Mouse (Mus musculus) lung, adult 10 weeks (tissue): ENCODE measurements around the gene Rbbp4. TPM values are rescaled to one million over a fixed set of nuclear protein-coding genes. Genes with fewer than 3 reads are reported as not detected.

Source experiments
- polyA plus RNA-seq: library from polyadenylated mRNA; stranded (reverse); fragments of 350-450 nt; fragmentation: Illumina TruSeq; extraction: RNeasy Lipid Tissue Mini Kit (QIAGEN cat#74804); gene quantifications from one replicate; pipeline ENCODE4 v1.2.3, GENCODE M21; 2014; ENCODE audit warnings: low read depth, low replicate concordance; ENCODE audit not compliant: insufficient read depth

Rbbp4 gene
- polyA plus RNA-seq = 70.3 TPM

GRCm38 (mm10) chr4:129335216-129336074 is at the start of gene Rbbp4, which contains the start of gene Zbtb8os:
Gene Rbbp4, minus strand, starts transcription at chr4:129335370.
Gene Zbtb8os, plus strand, starts transcription at chr4:129335695.

GRCm38 (mm10) chr4:129377601-129378390 is 42.6 kb upstream of the Rbbp4 start, which contains the start of gene Zbtb8a:
Gene Zbtb8a, minus strand, starts transcription at chr4:129378116.

GRCm38 (mm10) chr4:129287472-129287981 is 47.6 kb downstream of the Rbbp4 start, which contains the start of gene Sync:
Gene Sync, plus strand, starts transcription at chr4:129287617.

GRCm38 (mm10) chr4:129261196-129261595 is 74.0 kb downstream of the Rbbp4 start, which contains the start of gene C77080:
Gene C77080, minus strand, starts transcription at chr4:129261404.

Other genes starting within 250 kb of the Rbbp4 start
- gene Tmem54, start 229.8 kb downstream of the Rbbp4 start, polyA plus RNA-seq = 2.1 TPM
- gene Hpca, start 213.3 kb downstream of the Rbbp4 start, polyA plus RNA-seq = not detected
- 6.0 TPM for gene Fndc5, start 198.4 kb downstream of the Rbbp4 start, polyA plus RNA-seq
- 7.5 TPM for gene S100pbp, start 145.6 kb downstream of the Rbbp4 start, polyA plus RNA-seq
- 16.0 TPM for gene Yars, start 145.6 kb downstream of the Rbbp4 start, polyA plus RNA-seq
- 12.6 TPM for gene C77080, start 74.0 kb downstream of the Rbbp4 start, polyA plus RNA-seq
- 0.81 TPM for gene Sync, start 47.8 kb downstream of the Rbbp4 start, polyA plus RNA-seq
- 49.0 TPM for gene Zbtb8os, start 325 bp upstream of the Rbbp4 start, polyA plus RNA-seq
- gene Zbtb8a, start 42.7 kb upstream of the Rbbp4 start, polyA plus RNA-seq = 6.1 TPM
- gene Zbtb8b, start 105.5 kb upstream of the Rbbp4 start, polyA plus RNA-seq = 0.13 TPM
- gene Bsdc1, start 126.2 kb upstream of the Rbbp4 start, polyA plus RNA-seq = 32.1 TPM
- not detected for gene Tssk3, start 155.7 kb upstream of the Rbbp4 start, polyA plus RNA-seq
- gene Fam229a, start 155.8 kb upstream of the Rbbp4 start, polyA plus RNA-seq = not detected
- gene Marcksl1, start 178.2 kb upstream of the Rbbp4 start, polyA plus RNA-seq = 18.3 TPM
- 58.9 TPM for gene Hdac1, start 207.3 kb upstream of the Rbbp4 start, polyA plus RNA-seq
- 12.2 TPM for gene Lck, start 238.3 kb upstream of the Rbbp4 start, polyA plus RNA-seq
- 0.46 TPM for gene Fam167b, start 243.2 kb upstream of the Rbbp4 start, polyA plus RNA-seq